Mouse (Mus musculus) small intestine, adult 2 months (tissue): ENCODE results near the gene Zfyve28.

Experiments used
- CTCF ChIP-seq: fragments of 200-500 bp; IDR thresholded peaks from 2 replicates; pipeline ENCODE4 v1.5.1; 2012; ENCODE audit warnings: low read depth, mild to moderate bottlenecking, control low read depth, inconsistent platforms, low read length, moderate library complexity, mixed read lengths; ENCODE audit not compliant: insufficient replicate concordance, insufficient read length; ENCODE audit errors: extremely low read depth
- POLR2A ChIP-seq: fragments of 200-500 bp; IDR thresholded peaks from 2 replicates; pipeline ENCODE4 v1.6.1; 2012; ENCODE audit warnings: low read depth, mild to moderate bottlenecking, control low read depth, inconsistent platforms, low read length, moderate library complexity

DNA sequence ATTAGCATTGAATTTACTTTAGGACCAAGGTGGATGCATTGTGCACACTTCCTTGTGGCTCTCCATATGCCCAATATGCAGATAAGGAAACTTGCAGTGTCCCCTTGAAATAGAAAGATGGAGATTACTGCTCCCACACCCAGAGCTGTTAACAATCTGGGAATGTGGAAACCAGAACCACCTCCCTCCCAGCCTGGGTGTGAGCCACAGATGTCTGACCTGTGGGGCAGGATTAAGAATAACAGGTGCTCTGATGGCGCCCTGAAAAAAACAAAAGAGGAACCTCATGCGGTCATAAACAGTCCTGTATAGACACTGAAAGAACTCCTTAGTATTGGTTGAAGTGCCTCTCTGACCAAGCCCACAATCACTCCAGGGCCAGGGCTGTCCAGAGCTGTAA lies 99.4 kb downstream of the Zfyve28 start:
- TF ChIP-seq POLR2A: no peak
- no peak for TF ChIP-seq CTCF
